Mouse (Mus musculus) heart, adult 2 months (tissue): ENCODE measurements around the gene Spag8. TPM values are rescaled to one million over a fixed set of nuclear protein-coding genes. Genes with fewer than 3 reads are reported as not detected.

Source experiments
- DNase-seq, 2 experiments: peaks; one replicate each; pipeline ENCODE4 v3.0.0; 2021
- H3K27ac ChIP-seq: fragments of 200-600 bp; 2 replicates; pipeline ENCODE4 v1.8.1; 2022
- H3K27me3 ChIP-seq: fragments of 200-500 bp; 2 replicates; pipeline ENCODE4 v1.6.1; 2012; ENCODE audit warnings: mild to moderate bottlenecking, low read length, inconsistent platforms, mixed read lengths; ENCODE audit not compliant: control insufficient read depth, insufficient read depth
- H3K36me3 ChIP-seq: fragments of 200-500 bp; 2 replicates; pipeline ENCODE4 v1.6.1; 2012; ENCODE audit warnings: low read length, inconsistent platforms; ENCODE audit not compliant: control insufficient read depth, insufficient read depth
- H3K4me1 ChIP-seq: fragments of 200-500 bp; 2 replicates; pipeline ENCODE4 v1.6.1; 2011; ENCODE audit warnings: low read length; ENCODE audit not compliant: control insufficient read depth, insufficient read depth
- H3K4me3 ChIP-seq: fragments of 200-600 bp; 2 replicates; pipeline ENCODE4 v1.8.1; 2022
- H3K79me2 ChIP-seq: fragments of 200-500 bp; replicated peaks from 2 replicates; pipeline ENCODE4 v1.6.1; 2012; ENCODE audit warnings: mild to moderate bottlenecking, inconsistent platforms, low read length, moderate library complexity, mixed read lengths; ENCODE audit not compliant: control insufficient read depth, insufficient read depth
- H3K9ac ChIP-seq: fragments of 200-500 bp; 2 replicates; pipeline ENCODE4 v1.6.1; 2012; ENCODE audit warnings: low read depth, mild to moderate bottlenecking, control low read depth, inconsistent platforms, low read length, mixed read lengths
- CTCF ChIP-seq: fragments of 200-600 bp; IDR thresholded peaks from 2 replicates; pipeline ENCODE4 v1.8.1; 2022; ENCODE audit warnings: antibody characterized with exemption, mild to moderate bottlenecking, moderate library complexity
- EP300 ChIP-seq: fragments of 200-500 bp; IDR thresholded peaks from 2 replicates; pipeline ENCODE4 v1.6.1; 2011; ENCODE audit warnings: low read depth, low read length, control low read depth; ENCODE audit not compliant: insufficient read depth
- POLR2A ChIP-seq: fragments of 200-500 bp; IDR thresholded peaks from 2 replicates; pipeline ENCODE4 v1.6.1; 2011; ENCODE audit warnings: mild to moderate bottlenecking, low read depth, low read length, control low read depth; ENCODE audit not compliant: insufficient read depth
- WGBS: fragments of 180-500 bp; shearing (Covaris S2); methylation state at CpG from one replicate; pipeline ENCODE4 v1.1.7; 2018; 5-methylcytosine and 5-hydroxymethylcytosine counted together
- intact Hi-C: fragments of 180-260 bp; cut with DNase I; formaldehyde crosslinking; loops from one replicate; pipeline ENCODE4 v1.15.1; 2025
- polyA plus RNA-seq: library from polyadenylated mRNA; depleted of rRNA; stranded (reverse); fragments of >200 nt; gene quantifications from 2 replicates; pipeline ENCODE4 v1.2.3, GENCODE M21; 2012
- total RNA-seq, 2 experiments: library from RNA; stranded (reverse); gene quantifications; 2 replicates each; pipeline ENCODE4 v1.2.3; 2021

The Spag8 gene
- total and polyA plus RNA-seq, 3 experiments: 0.29 to 2.0 TPM; not detected in 1

GRCm38 (mm10) chr4:43631956-43632920, 21.2 kb downstream of the Spag8 start:
- H3K36me3 ChIP-seq: peaks cover 3% of the 10 kb centered on the region; the same call in 1 of the 2 replicates
- WGBS: 57% methylated on average over 40 of the region's 42 CpGs
- H3K27ac ChIP-seq: peak overlapping the region; percentile 95
- peak overlapping the region; percentile 80 for H3K4me3 ChIP-seq
- peaks cover 13% of the 10 kb centered on the region for H3K4me1 ChIP-seq
- peak; percentile 35 to 56 for DNase-seq
- H3K9ac ChIP-seq: peak overlapping the region; percentile 95
- H3K27me3 ChIP-seq: no peaks in the 10 kb centered on the region
- peaks cover 5% of the 10 kb centered on the region; the same call in 1 of the 2 replicates for H3K79me2 ChIP-seq
- intact Hi-C loops: loop anchor here (2.0 to 10.0 kb wide), 4 partner anchors 25 to 233 kb away; partner anchors contain the start of genes Fam221b, Hint2 and Tmem8b
- no peak for TF ChIP-seq POLR2A
- TF ChIP-seq EP300: no peak
- no peak for TF ChIP-seq CTCF

- Histone ChIP-seq H3K4me3 (peak within 1 kb of the TSS; percentile 80), H3K27ac (peak within 1 kb of the TSS; percentile 95), H3K9ac (peak within 1 kb of the TSS; percentile 95), H3K79me2 (peaks cover 5% of the 10 kb centered on the region; the same call in 1 of the 2 replicates), H3K36me3 (peaks cover 3% of the 10 kb centered on the region; the same call in 1 of the 2 replicates), H3K27me3 (no peaks in the 10 kb centered on the region), H3K4me1 (peaks cover 13% of the 10 kb centered on the region)
- peak; percentile 77 to 81 for DNase-seq
- 2% methylated on average over 47 of the region's 70 CpGs for WGBS
- intact Hi-C loops: loop anchor here (2.0 to 10.0 kb wide), 4 partner anchors 26 to 234 kb away; partner anchors contain the start of genes Fam221b, Hint2 and Tmem8b
- no peak for TF ChIP-seq CTCF
Observed at GRCm38 (mm10) chr4:43631046-43631955, 22.1 kb downstream of the Spag8 start, which contains the start of gene Npr2. Gene Npr2 (plus strand): TSS chr4:43631935.

GRCm38 (mm10) chr4:43630671-43631045, 22.7 kb downstream of the Spag8 start:
- peak overlapping the region; percentile 39 for H3K4me3 ChIP-seq
- peak overlapping the region; percentile 81 for H3K27ac ChIP-seq
- TF ChIP-seq CTCF (no peak), EP300 (no peak), POLR2A (no peak)
- H3K4me1 ChIP-seq: peaks cover 13% of the 10 kb centered on the region
- peaks cover 5% of the 10 kb centered on the region; the same call in 1 of the 2 replicates for H3K79me2 ChIP-seq
- H3K27me3 ChIP-seq: no peaks in the 10 kb centered on the region
- 24% methylated on average over 5 of the region's 5 CpGs for WGBS
- H3K9ac ChIP-seq: peak overlapping the region; percentile 71
- DNase-seq: no peak
- intact Hi-C loops: loop anchor here (1.0 to 10.0 kb wide), 5 partner anchors 26 to 234 kb away; partner anchors contain the start of genes Fam221b, Hint2 and Tmem8b
- H3K36me3 ChIP-seq: peaks cover 3% of the 10 kb centered on the region; the same call in 1 of the 2 replicates

- TF ChIP-seq EP300 (peak; percentile 79), CTCF (peak; percentile 92), POLR2A (0 out of 2 replicates have a peak, but pooled peaks have one; percentile 29)
- no peak overlapping the region for H3K9ac ChIP-seq
- no peak overlapping the region for H3K4me3 ChIP-seq
- intact Hi-C loops: loop anchor here (1.0 to 10.0 kb wide), 5 partner anchors 27 to 235 kb away; partner anchors contain the start of genes Fam221b, Hint2 and Tmem8b
- H3K27me3 ChIP-seq: no peaks in the 10 kb centered on the region
- H3K79me2 ChIP-seq: peaks cover 5% of the 10 kb centered on the region; the same call in 1 of the 2 replicates
- peak overlapping the region; percentile 81 for H3K27ac ChIP-seq
- H3K4me1 ChIP-seq: peaks cover 13% of the 10 kb centered on the region
- WGBS: 6% methylated on average over 5 of the region's 5 CpGs
- peaks cover 3% of the 10 kb centered on the region; the same call in 1 of the 2 replicates for H3K36me3 ChIP-seq
- peak; percentile 73 to 82 for DNase-seq
Observed at GRCm38 (mm10) chr4:43630030-43630581, 23.3 kb downstream of the Spag8 start.

GRCm38 (mm10) chr4:43629106-43629817, 24.1 kb downstream of the Spag8 start:
- WGBS: 53% methylated on average over 20 of the region's 20 CpGs
- Histone ChIP-seq H3K9ac (no peak overlapping the region), H3K79me2 (peaks cover 5% of the 10 kb centered on the region; the same call in 1 of the 2 replicates), H3K4me3 (no peak overlapping the region), H3K27ac (no peak overlapping the region), H3K27me3 (no peaks in the 10 kb centered on the region), H3K36me3 (peaks cover 3% of the 10 kb centered on the region; the same call in 1 of the 2 replicates), H3K4me1 (peaks cover 13% of the 10 kb centered on the region)
- intact Hi-C loops: no loop called here
- TF ChIP-seq EP300 (no peak), POLR2A (no peak), CTCF (no peak)
- no peak for DNase-seq
